Mouse (Mus musculus): Measurements from ENCODE around the gene Serpinb1c.

GRCm38 (mm10) chr13:32896931-32897330 is 1.1 kb downstream of the Serpinb1c start:
- no peak for TF ChIP-seq TAL1 (IDR thresholded peaks at IDR 0.05; ENCODE audit: low read length)
- TF ChIP-seq GATA1 (IDR thresholded peaks at IDR 0.05; ENCODE audit: low read length) = no peak

Measured in erythroblast, embryonic 14.5 days (primary cell).